Mouse (Mus musculus): Measurements from ENCODE around the gene Cd52.

Cd52 gene

DNA sequence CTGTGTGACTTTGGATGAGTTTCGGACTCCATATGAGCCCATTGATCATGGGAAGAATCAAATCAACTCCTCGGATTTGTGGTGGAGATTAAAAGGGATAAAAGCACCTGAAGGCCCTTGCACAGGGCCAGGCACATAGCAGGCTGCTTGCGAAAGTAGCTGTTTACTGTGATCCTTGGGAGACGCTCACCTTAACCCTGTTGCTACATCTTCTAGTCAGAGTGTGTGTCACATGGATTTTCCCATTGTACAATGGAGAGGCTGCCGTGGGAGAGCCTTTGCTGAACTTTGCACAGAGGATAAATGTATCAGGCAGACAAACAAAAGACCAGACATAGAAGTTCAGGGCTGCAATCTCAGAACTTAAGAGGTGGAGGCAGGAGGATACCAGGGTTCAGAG is 43.0 kb downstream of the Cd52 start:
- DNase-seq, result no peak

DNA sequence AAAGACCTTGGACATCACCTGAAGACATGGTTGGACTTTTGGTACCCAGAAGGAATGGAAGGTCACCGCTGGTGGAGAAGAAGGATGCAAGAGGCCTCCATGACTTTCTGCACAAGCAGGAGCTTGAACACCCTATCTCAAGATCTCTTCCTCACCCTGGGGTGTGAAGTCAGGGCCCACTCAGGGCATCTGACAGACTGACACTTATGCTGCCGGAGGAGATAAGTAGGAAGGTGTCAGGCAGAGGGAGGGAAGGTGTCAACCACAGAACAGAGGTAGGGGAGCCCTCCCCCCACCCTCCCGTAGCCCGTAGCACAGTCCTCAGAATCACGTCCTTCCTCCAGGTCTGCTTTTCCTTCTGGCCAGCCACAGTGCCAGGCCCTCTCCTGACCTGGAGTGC is 47.2 kb downstream of the Cd52 start:
- no peak for DNase-seq

DNA sequence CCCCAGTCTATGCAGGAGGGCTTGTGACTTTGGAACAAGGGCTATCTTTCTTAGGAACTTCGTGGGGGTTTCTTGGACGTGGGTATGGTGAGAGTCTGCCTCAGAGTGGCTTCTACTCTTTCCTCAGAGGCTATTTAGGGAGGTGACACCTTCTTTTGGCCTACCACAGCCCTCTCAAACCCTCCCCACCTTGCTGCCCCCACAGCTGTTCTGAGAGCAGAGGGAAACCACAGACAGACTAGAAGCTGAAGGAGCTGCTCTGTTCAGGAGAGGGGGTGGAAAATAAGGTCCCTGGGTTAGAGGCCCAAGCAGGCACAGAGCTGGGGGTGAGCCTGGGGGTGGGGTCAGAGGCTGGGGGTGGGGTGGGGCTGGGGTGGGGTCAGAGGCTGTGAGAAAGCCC is 51.8 kb downstream of the Cd52 start:
- no peak for DNase-seq

DNA sequence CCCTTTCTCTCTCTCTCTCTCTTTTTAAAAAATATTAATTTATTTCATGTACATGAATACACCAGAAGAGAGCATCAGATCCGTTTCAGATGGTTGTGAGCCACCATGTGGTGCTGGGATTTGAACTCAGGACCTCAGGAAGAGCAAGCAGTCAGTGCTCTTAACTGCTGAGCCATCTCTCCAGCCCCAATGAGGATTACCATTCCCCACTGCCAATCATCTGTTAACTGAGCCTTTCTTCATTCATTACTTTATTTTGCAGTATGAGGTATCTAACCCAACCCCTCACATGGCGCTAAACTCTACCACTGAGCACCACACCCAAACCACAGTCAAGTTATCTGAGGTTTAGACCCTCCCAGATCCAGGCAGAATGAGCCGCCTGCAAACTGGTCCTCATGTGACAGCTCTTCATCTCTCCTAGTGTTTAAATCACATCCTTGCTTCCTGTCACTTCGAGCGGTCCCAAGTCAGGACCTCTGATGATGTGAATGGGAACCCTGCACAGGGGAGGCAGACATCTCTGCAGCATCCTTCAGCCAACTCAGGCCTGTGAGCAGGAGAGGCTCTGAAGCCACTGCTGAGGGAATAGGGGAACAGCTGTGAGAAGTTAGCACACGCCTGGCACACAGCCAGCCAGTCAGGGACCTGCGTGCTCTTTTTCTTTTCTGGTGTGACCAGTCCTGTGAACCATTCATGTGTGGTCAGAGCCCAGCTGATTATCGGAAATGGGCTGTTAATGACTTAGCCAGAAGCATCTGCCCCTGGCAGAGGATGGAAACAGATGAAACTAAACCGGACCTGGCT is 53.4 kb downstream of the Cd52 start:
- no peak for DNase-seq

GRCm38 (mm10) chr4:134035953-134036352 is 58.9 kb downstream of the Cd52 start:
- peak; percentile 84 to 88 for DNase-seq
